ENCODE assay signal across 20 mouse cellular contexts in the genomic region with DNA sequence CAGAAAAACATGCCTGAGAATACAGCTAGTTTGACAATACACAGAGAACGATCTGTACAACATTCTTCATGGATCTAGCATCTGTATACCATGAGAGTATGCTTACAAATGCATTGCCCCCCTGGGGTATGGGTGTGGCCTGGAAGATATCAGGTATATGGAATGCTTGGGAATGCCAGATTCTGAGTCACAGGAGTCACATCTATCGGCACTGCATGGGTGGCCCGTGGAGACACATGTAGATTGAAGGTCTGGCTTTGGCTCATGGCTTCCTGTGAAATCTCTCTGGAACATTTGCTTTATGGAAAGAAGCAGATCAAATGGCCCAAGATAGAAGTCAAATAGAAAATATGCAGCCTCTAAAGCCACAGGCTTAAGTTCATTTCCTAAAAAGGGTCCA. TPM values are rescaled to one million over a fixed set of nuclear protein-coding genes. Genes with fewer than 3 reads are reported as not detected.
"Had no signal": no experiment of that assay in that cellular context is flagged by ENCODE, and none has a peak within 500 bp of the region (broad histone marks: within the 10 kb centered on the region; RNA-seq: fewer than 3 reads in every experiment).

No protein-coding gene starts in this region.

- H3K4me2 ChIP-seq: lung, embryonic 15.5 days; midbrain, embryonic 11.5 days; midbrain, embryonic 13.5 days; midbrain, embryonic 15.5 days; neural tube, embryonic 12.5 days; stomach, embryonic 15.5 days had no signal

- H3K4me3 ChIP-seq: lung, embryonic 15.5 days; megakaryocyte, embryonic 14.5 days; midbrain, embryonic 13.5 days; midbrain, embryonic 15.5 days; neural tube, embryonic 12.5 days; stomach, embryonic 15.5 days had no signal

- DNase-seq: lung, adult 2 months; lung, postnatal 14 days; lung, postnatal 36 days; right cerebral cortex, postnatal 14 days; thymus, adult 2 months; thymus, postnatal 25 days; thymus, postnatal 4 days had no signal

- H3K9ac ChIP-seq: lung, embryonic 15.5 days; midbrain, embryonic 13.5 days; midbrain, embryonic 15.5 days; neural tube, embryonic 12.5 days; stomach, embryonic 15.5 days had no signal

- H3K27me3 ChIP-seq: lung, embryonic 15.5 days; megakaryocyte, embryonic 14.5 days; midbrain, embryonic 13.5 days; midbrain, embryonic 15.5 days; neural tube, embryonic 12.5 days; stomach, embryonic 15.5 days had no signal

- H3K27ac ChIP-seq: lung, embryonic 15.5 days; macrophage; midbrain, embryonic 13.5 days; midbrain, embryonic 15.5 days; neural tube, embryonic 12.5 days; stomach, embryonic 15.5 days; stomach, postnatal 0 days had no signal

- H3K9me3 ChIP-seq: lung, embryonic 15.5 days; midbrain, embryonic 13.5 days; midbrain, embryonic 15.5 days; neural tube, embryonic 12.5 days; stomach, embryonic 15.5 days had no signal

- ATAC-seq: lung, postnatal 0 days; midbrain, embryonic 13.5 days; midbrain, embryonic 15.5 days had no signal

- H3K4me1 ChIP-seq: lung, embryonic 15.5 days; megakaryocyte, embryonic 14.5 days; midbrain, embryonic 13.5 days; midbrain, embryonic 15.5 days; neural tube, embryonic 12.5 days; stomach, embryonic 15.5 days had no signal

- H3K36me3 ChIP-seq: lung, embryonic 15.5 days; midbrain, embryonic 13.5 days; midbrain, embryonic 15.5 days; neural tube, embryonic 12.5 days; stomach, embryonic 15.5 days had no signal

RNA-seq across cellular contexts. Expression of a gene that starts 59.6 kb away (rescaled TPM):
- total RNA-seq: megakaryocyte progenitor cell, adult 5-6 weeks; monocyte, adult 5-6 weeks; neutrophil, adult 5-6 weeks had no signal
- polyA plus RNA-seq: macrophage had no signal
